Mouse (Mus musculus) MEL (cell line): Measurements from ENCODE around the gene Cdh23. TPM values are rescaled to one million over a fixed set of nuclear protein-coding genes. Genes with fewer than 3 reads are reported as not detected.
A peak's percentile ranks its signal among the peaks of the same experiment; 100 is the strongest.

Experiments
- DNase-seq: peaks from one replicate; pipeline ENCODE4 v3.0.0; 2011; ENCODE audit warnings: low read depth, low spot score
- H3K27ac ChIP-seq: 2 replicates; pipeline ENCODE4 v1.5.1; 2012; ENCODE audit warnings: low read depth, mild to moderate bottlenecking, control low read depth, low read length, moderate library complexity; ENCODE audit not compliant: control insufficient read depth
- H3K27me3 ChIP-seq, 2 experiments: fragments of 150-350 bp in 1 of 2; sonication (generic) in 1 of 2; 2 replicates each; pipeline ENCODE4 v1.6.1; 2012; ENCODE audit warnings: low read length in 2 of 2, mild to moderate bottlenecking in 2 of 2, improper control_type of control experiment in 1 of 2, moderate library complexity in 1 of 2; ENCODE audit not compliant: insufficient read depth in 2 of 2, control insufficient read depth in 1 of 2
- H3K36me3 ChIP-seq, 2 experiments: 2 replicates each; pipeline ENCODE4 v1.6.1; 2012 to 2014; ENCODE audit warnings: low read length in 2 of 2, improper control_type of control experiment in 1 of 2, inconsistent platforms in 1 of 2, mild to moderate bottlenecking in 1 of 2; ENCODE audit not compliant: insufficient read depth in 2 of 2, control insufficient read depth in 1 of 2
- H3K4me1 ChIP-seq, 2 experiments: fragments of 150-350 bp in 1 of 2; sonication (generic) in 1 of 2; 2 replicates each; pipeline ENCODE4 v1.6.1; 2012; ENCODE audit warnings: low read length in 2 of 2, improper control_type of control experiment in 1 of 2, mild to moderate bottlenecking in 1 of 2; ENCODE audit not compliant: insufficient read depth in 2 of 2, control insufficient read depth in 1 of 2
- H3K4me3 ChIP-seq, 2 experiments: fragments of 150-350 bp in 1 of 2; sonication (generic) in 1 of 2; 2 replicates each; pipeline ENCODE4 v1.5.1; 2012; ENCODE audit warnings: low read depth in 2 of 2, low read length in 2 of 2, mild to moderate bottlenecking in 2 of 2, moderate library complexity in 2 of 2, control low read depth in 1 of 2, improper control_type of control experiment in 1 of 2; ENCODE audit not compliant: control insufficient read depth in 1 of 2, insufficient read depth in 1 of 2
- H3K79me2 ChIP-seq: 2 replicates; pipeline ENCODE4 v1.6.1; 2012; ENCODE audit warnings: mild to moderate bottlenecking, low read length, moderate library complexity; ENCODE audit not compliant: control insufficient read depth, poor library complexity, insufficient read depth
- H3K9ac ChIP-seq: 2 replicates; pipeline ENCODE4 v1.6.1; 2012; ENCODE audit warnings: low read depth, mild to moderate bottlenecking, control low read depth, low read length, moderate library complexity; ENCODE audit not compliant: control insufficient read depth, poor library complexity, severe bottlenecking
- H3K9me3 ChIP-seq: fragments of 150-350 bp; sonication (generic); replicated peaks from 2 replicates; pipeline ENCODE4 v1.6.1; 2012; ENCODE audit warnings: mild to moderate bottlenecking, low read length, improper control_type of control experiment, moderate library complexity; ENCODE audit not compliant: insufficient read depth
- CTCF ChIP-seq, 3 experiments: IDR thresholded peaks in 2 of 3; conservative IDR thresholded peaks in 1 of 3; 2 replicates each; pipeline ENCODE4 v1.5.1; 2011 to 2012; ENCODE audit warnings: low read length in 3 of 3, low read depth in 2 of 3, mild to moderate bottlenecking in 2 of 3, improper control_type of control experiment in 1 of 3, inconsistent platforms in 1 of 3, mixed read lengths in 1 of 3, moderate library complexity in 1 of 3; ENCODE audit not compliant: control insufficient read depth in 1 of 3, insufficient read depth in 1 of 3, poor library complexity in 1 of 3, severe bottlenecking in 1 of 3
- ELF1 ChIP-seq: IDR thresholded peaks from 2 replicates; pipeline ENCODE4 v1.6.1; 2014; ENCODE audit warnings: low read depth, mild to moderate bottlenecking, inconsistent platforms, low read length, improper control_type of control experiment, moderate library complexity
- EP300 ChIP-seq, 2 experiments: IDR thresholded peaks; 2 replicates each; pipeline ENCODE4 v1.6.1; 2011; ENCODE audit warnings: improper control_type of control experiment in 2 of 2, low read length in 2 of 2, low read depth in 1 of 2, mild to moderate bottlenecking in 1 of 2
- KAT2A ChIP-seq: conservative IDR thresholded peaks from 2 replicates; pipeline ENCODE4 v1.6.1; 2012; ENCODE audit warnings: low read depth, low read length, improper control_type of control experiment, inconsistent platforms
- MAFK ChIP-seq: IDR thresholded peaks from 2 replicates; pipeline ENCODE4 v1.6.1; 2011; ENCODE audit warnings: low read depth, mild to moderate bottlenecking, low read length, improper control_type of control experiment, borderline replicate concordance
- MAX ChIP-seq: IDR thresholded peaks from 2 replicates; pipeline ENCODE4 v1.6.1; 2011; ENCODE audit warnings: low read length, improper control_type of control experiment
- MYB ChIP-seq: IDR thresholded peaks from 2 replicates; pipeline ENCODE4 v1.6.1; 2011; ENCODE audit warnings: mild to moderate bottlenecking, low read depth, low read length, improper control_type of control experiment
- POLR2AphosphoS2 ChIP-seq: IDR thresholded peaks from 2 replicates; pipeline ENCODE4 v1.6.1; 2011; ENCODE audit warnings: low read length, improper control_type of control experiment
- RCOR1 ChIP-seq: IDR thresholded peaks from 2 replicates; pipeline ENCODE4 v1.6.1; 2012; ENCODE audit warnings: low read depth, mild to moderate bottlenecking, inconsistent platforms, low read length, improper control_type of control experiment
- TAL1 ChIP-seq: IDR thresholded peaks from 2 replicates; pipeline ENCODE4 v1.6.1; 2012; ENCODE audit warnings: mild to moderate bottlenecking, inconsistent platforms, low read length, moderate library complexity, mixed read lengths
- TCF12 ChIP-seq: IDR thresholded peaks from 2 replicates; pipeline ENCODE4 v1.6.1; 2014; ENCODE audit warnings: low read depth, mild to moderate bottlenecking, inconsistent platforms, low read length, improper control_type of control experiment, moderate library complexity
- USF2 ChIP-seq, 2 experiments: IDR thresholded peaks; 2 replicates each; pipeline ENCODE4 v1.6.1; 2011 to 2012; ENCODE audit warnings: improper control_type of control experiment in 2 of 2, low read length in 2 of 2, borderline replicate concordance in 1 of 2, inconsistent platforms in 1 of 2, low read depth in 1 of 2, mild to moderate bottlenecking in 1 of 2; ENCODE audit not compliant: insufficient read depth in 1 of 2
- ZKSCAN1 ChIP-seq: IDR thresholded peaks from 2 replicates; pipeline ENCODE4 v1.6.1; 2012; ENCODE audit warnings: low read depth, mild to moderate bottlenecking, inconsistent platforms, low read length, improper control_type of control experiment, moderate library complexity
- polyA plus RNA-seq, 2 experiments: library from polyadenylated mRNA; stranded (reverse) in 1 of 2; unstranded in 1 of 2; fragments of >175 nt in 1 of 2; fragments of >200 nt in 1 of 2; gene quantifications; 2 replicates each; pipeline versions ENCODE4 v1.2.1 to v1.2.4; 2012; ENCODE audit warnings: low replicate concordance in 2 of 2, low read depth in 1 of 2; ENCODE audit not compliant: insufficient read length in 2 of 2, insufficient read depth in 1 of 2, missing spikeins in 1 of 2
- total RNA-seq: library from RNA; depleted of rRNA; stranded (reverse); fragments of 300-350 nt; gene quantifications from 2 replicates; pipeline ENCODE4 v1.2.3, GENCODE M21; 2012

Cdh23 gene
- total and polyA plus RNA-seq, 3 experiments, result 0.04 TPM; not detected in 2

- Histone ChIP-seq H3K9me3 (no peaks in the 10 kb centered on the region), H3K27me3 (no peaks in the 10 kb centered on the region), H3K27ac (no peak overlapping the region), H3K36me3 (no peaks in the 10 kb centered on the region), H3K9ac (no peak overlapping the region), H3K4me3 (no peak overlapping the region), H3K4me1 (peaks cover 0 to 12% of the 10 kb centered on the region in 2 experiments; a peak in 3 of 4 replicates), H3K79me2 (no peaks in the 10 kb centered on the region)
- TF ChIP-seq USF2 (IDR thresholded peaks at IDR 0.05; ENCODE audit: borderline replicate concordance in 1 of 2, insufficient read depth in 1 of 2, low read depth in 1 of 2, low read length in 2 of 2) (no peak), MAX (no peak), MAFK (no peak), ELF1 (no peak), POLR2AphosphoS2 (no peak), CTCF (IDR thresholded peaks at IDR 0.05 in 2 of 3, conservative IDR thresholded peaks at IDR 0.05 in 1 of 3; ENCODE audit: control insufficient read depth in 1 of 3, insufficient read depth in 1 of 3, low read depth in 2 of 3, low read length in 3 of 3, poor library complexity in 1 of 3, severe bottlenecking in 1 of 3) (no peak), TAL1 (no peak), ZKSCAN1 (no peak), RCOR1 (no peak), EP300 (IDR thresholded peaks at IDR 0.05; ENCODE audit: low read depth in 1 of 2, low read length in 2 of 2) (no peak), KAT2A (no peak), TCF12 (no peak), MYB (no peak)
- no peak for DNase-seq
Observed at GRCm38 (mm10) chr10:60578738-60579538, 117.4 kb downstream of the Cdh23 start.

- Histone ChIP-seq H3K27me3 (no peaks in the 10 kb centered on the region), H3K36me3 (no peaks in the 10 kb centered on the region), H3K4me3 (no peak overlapping the region), H3K4me1 (peaks cover 0 to 12% of the 10 kb centered on the region in 2 experiments; a peak in 3 of 4 replicates), H3K9ac (no peak overlapping the region), H3K79me2 (no peaks in the 10 kb centered on the region), H3K27ac (peak overlapping the region; percentile 45), H3K9me3 (no peaks in the 10 kb centered on the region)
- peak; percentile 37 for DNase-seq
- TF ChIP-seq RCOR1 (no peak), TAL1 (peak; percentile 54; the same call in 1 of the 2 replicates)
Observed at GRCm38 (mm10) chr10:60577920-60578737, 118.2 kb downstream of the Cdh23 start.
